Mouse (Mus musculus) hindbrain, embryonic 11.5 days (tissue): ENCODE results near the gene P3h4. TPM values are rescaled to one million over a fixed set of nuclear protein-coding genes. Genes with fewer than 3 reads are reported as not detected.

Source experiments
- ATAC-seq: fragments of 200-750 bp; cut with Nextera tagmentation; 2 replicates; pipeline ENCODE4 v1.8.0; 2017; ENCODE audit warnings: mild to moderate bottlenecking, moderate TSS enrichment, moderate library complexity; ENCODE audit not compliant: low FRiP score
- DNase-seq: peaks from one replicate; pipeline ENCODE4 v3.0.0-alpha.2; 2015; ENCODE audit warnings: low spot score
- H3K27ac ChIP-seq: fragments of 300-500 bp; sonication (generic); 2 replicates; pipeline ENCODE4 v1.5.1; 2014; ENCODE audit warnings: mild to moderate bottlenecking, low read depth, low read length
- H3K27me3 ChIP-seq: fragments of 300-500 bp; sonication (generic); 2 replicates; pipeline ENCODE4 v1.6.1; 2014; ENCODE audit warnings: mild to moderate bottlenecking, low read length, moderate library complexity, mixed read lengths; ENCODE audit not compliant: control insufficient read depth, insufficient read depth
- H3K36me3 ChIP-seq: fragments of 300-500 bp; sonication (generic); 2 replicates; pipeline ENCODE4 v1.6.1; 2014; ENCODE audit warnings: mild to moderate bottlenecking, low read length, moderate library complexity, mixed read lengths; ENCODE audit not compliant: control insufficient read depth, insufficient read depth
- H3K4me1 ChIP-seq: fragments of 300-500 bp; sonication (generic); replicated peaks from 2 replicates; pipeline ENCODE4 v1.6.1; 2014; ENCODE audit warnings: low read length, mixed read lengths; ENCODE audit not compliant: control insufficient read depth, insufficient read depth
- H3K4me2 ChIP-seq: fragments of 300-500 bp; sonication (generic); replicated peaks from 2 replicates; pipeline ENCODE4 v1.6.1; 2014; ENCODE audit warnings: mild to moderate bottlenecking, low read depth, low read length
- H3K4me3 ChIP-seq: fragments of 300-500 bp; sonication (generic); 2 replicates; pipeline ENCODE4 v1.5.1; 2014; ENCODE audit warnings: low read depth, low read length
- H3K9ac ChIP-seq: fragments of 300-500 bp; sonication (generic); 2 replicates; pipeline ENCODE4 v1.6.1; 2014; ENCODE audit warnings: low read depth, low read length
- H3K9me3 ChIP-seq: fragments of 300-500 bp; sonication (generic); 2 replicates; pipeline ENCODE4 v1.6.1; 2016; ENCODE audit warnings: low read length; ENCODE audit not compliant: control insufficient read depth
- WGBS: fragments of 180-500 bp; shearing (Covaris S2); extraction: QIAGEN DNeasy Blood & Tissue Kit; methylation state at CpG from one replicate; pipeline ENCODE4 v1.1.7; 2014; 5-methylcytosine and 5-hydroxymethylcytosine counted together
- polyA plus RNA-seq: library from polyadenylated mRNA; unstranded; fragments of >200 nt; fragmentation: Nextera tagmentation; extraction: Ambion mirVana; gene quantifications from 2 replicates; pipeline ENCODE4 v1.2.1, GENCODE M21; 2014

Gene P3h4
- polyA plus RNA-seq, 1 experiment from 2014 or later = 19.6 TPM

DNA sequence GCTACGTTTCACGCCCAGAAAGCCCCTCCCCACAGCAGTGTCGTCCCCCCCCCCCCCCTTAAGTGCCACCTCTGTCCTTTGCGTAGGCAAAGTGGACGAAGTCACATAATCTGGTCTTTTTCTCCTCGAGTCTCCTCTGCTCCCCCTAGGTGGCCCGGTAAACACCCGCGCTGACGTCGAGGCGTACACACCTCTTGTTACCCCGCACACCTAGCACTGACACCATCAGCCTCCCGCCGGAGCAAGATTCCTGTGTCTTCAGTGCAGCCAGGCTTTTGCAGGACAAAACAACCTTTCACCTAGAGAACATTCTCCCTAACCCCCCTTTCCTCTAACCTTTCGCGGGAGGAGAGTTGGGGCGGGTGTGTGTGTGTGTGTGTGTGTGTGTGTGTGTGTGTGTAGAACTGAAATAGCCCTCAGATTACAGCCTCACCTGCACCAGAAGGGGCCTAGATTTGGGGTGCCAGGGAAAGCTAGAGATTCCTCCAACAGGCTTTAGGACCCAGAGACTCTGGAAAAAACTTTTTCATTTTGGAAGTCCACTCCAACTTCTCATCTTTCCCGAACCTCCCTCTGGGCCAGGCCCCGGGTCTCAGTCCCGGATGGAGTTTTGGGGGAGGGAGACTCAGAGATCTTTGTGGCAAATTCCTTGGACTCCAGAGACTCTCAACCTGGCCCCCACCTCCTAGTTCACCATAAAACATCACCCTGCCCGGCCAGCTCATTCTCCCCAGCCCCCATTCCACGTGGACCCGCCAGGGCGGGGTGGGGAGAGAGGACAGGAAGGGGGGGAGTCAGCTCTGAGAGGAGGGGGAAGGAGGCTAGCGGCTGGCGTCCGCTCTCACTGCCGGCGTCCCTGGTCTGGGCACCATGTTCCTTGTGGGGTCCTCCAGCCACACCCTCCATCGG is 532 bp upstream of the P3h4 start, which contains the start of gene Fkbp10:
Gene Fkbp10, plus strand, starts transcription at position 784 of the 909 bp plus-strand sequence.
- WGBS = 0% methylated on average over 31 of the region's 31 CpGs
- Histone ChIP-seq H3K27ac (peak within 1 kb of the TSS; percentile 40; the same call in 1 of the 2 replicates), H3K4me3 (peak within 1 kb of the TSS; percentile 54), H3K4me2 (peak within 1 kb of the TSS; percentile 65), H3K9ac (peak within 1 kb of the TSS; percentile 65), H3K36me3 (no peaks in the 10 kb centered on the region), H3K27me3 (peaks cover 8% of the 10 kb centered on the region; the same call in 1 of the 2 replicates), H3K4me1 (no peaks in the 10 kb centered on the region), H3K9me3 (no peaks in the 10 kb centered on the region)
- ATAC-seq = no peak; the same call in 1 of the 2 replicates
- peak; percentile 61 for DNase-seq

DNA sequence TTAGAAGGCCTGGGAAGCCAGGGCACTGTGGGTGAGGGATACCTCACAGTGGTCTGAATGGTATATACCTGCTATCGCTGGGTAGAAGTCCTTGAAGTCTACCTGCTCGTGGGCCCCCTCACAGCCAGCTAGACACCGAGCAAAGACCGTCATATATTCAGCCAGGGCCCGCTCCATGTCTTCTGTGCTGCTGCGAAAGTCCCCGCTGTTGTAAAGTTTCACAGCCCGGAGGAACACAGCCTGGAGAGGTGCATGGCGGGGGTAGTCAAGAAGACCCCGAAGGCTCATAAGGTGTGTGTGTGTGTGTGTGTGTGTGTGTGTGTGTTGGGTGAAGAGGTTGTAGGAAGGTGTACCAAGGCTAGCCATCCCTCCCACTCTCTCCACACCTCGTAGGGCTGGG is 1.1 kb downstream of the P3h4 start:
- peak overlapping the region; percentile 54 for H3K4me3 ChIP-seq
- H3K4me2 ChIP-seq = peak overlapping the region; percentile 65
- no peaks in the 10 kb centered on the region for H3K4me1 ChIP-seq
- no peaks in the 10 kb centered on the region for H3K9me3 ChIP-seq
- H3K27me3 ChIP-seq = peaks cover 8% of the 10 kb centered on the region; the same call in 1 of the 2 replicates
- ATAC-seq = no peak
- WGBS = 80% methylated on average over 11 of the region's 11 CpGs
- peak overlapping the region; percentile 65; the same call in 1 of the 2 replicates for H3K9ac ChIP-seq
- DNase-seq = no peak
- no peaks in the 10 kb centered on the region for H3K36me3 ChIP-seq
- H3K27ac ChIP-seq = no peak overlapping the region

DNA sequence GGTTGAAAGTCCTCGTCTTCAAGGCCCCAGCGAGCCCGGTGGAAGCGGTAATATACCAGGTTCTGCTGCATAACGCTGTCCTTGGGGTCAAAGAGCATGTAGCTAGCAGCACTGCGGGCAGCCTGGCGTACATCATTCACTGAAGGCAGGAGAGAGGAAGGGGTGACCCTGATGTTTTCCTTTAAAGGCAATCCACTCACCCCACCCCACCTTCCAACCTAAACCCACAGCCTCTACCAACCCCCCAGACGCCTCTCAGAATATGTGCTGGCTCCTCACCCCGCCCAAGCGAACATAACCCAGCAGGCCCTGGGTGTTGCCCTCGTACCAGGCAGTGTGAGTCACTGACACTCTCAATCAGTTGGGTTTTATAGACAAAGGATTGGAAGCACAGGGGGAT is 2.9 kb downstream of the P3h4 start:
- Histone ChIP-seq H3K4me3 (no peak overlapping the region), H3K9ac (no peak overlapping the region), H3K27ac (no peak overlapping the region), H3K36me3 (no peaks in the 10 kb centered on the region), H3K4me1 (no peaks in the 10 kb centered on the region), H3K27me3 (peaks cover 8% of the 10 kb centered on the region; the same call in 1 of the 2 replicates), H3K9me3 (no peaks in the 10 kb centered on the region), H3K4me2 (no peak overlapping the region)
- ATAC-seq (no peak), DNase-seq (no peak)
- 86% methylated on average over 11 of the region's 11 CpGs for WGBS

DNA sequence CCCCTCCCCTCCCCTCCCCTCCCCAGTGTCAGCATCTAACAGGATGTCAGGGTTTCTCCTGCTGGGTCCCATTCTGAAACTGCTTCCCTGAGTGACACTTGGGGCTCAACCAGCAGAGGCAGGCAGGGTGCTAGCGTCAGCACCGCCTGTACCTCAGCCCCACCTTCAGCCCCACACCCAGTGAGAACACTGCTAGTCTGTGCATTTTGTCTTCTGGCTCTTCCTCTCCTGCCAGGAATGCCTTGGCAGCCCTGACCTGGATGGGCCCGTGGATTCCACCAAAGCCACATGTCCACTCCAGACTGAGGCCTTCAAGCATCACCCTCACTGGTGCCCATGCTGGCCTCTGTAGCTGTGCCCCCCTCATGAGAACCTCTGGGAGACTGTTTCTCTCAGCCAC is 5.0 kb downstream of the P3h4 start:
- Histone ChIP-seq H3K4me2 (no peak overlapping the region), H3K4me1 (no peaks in the 10 kb centered on the region), H3K9ac (no peak overlapping the region), H3K27ac (no peak overlapping the region), H3K9me3 (no peaks in the 10 kb centered on the region), H3K36me3 (no peaks in the 10 kb centered on the region), H3K4me3 (no peak overlapping the region), H3K27me3 (no peaks in the 10 kb centered on the region)
- DNase-seq (no peak), ATAC-seq (no peak)
- WGBS = 84% methylated on average over 3 of the region's 3 CpGs

DNA sequence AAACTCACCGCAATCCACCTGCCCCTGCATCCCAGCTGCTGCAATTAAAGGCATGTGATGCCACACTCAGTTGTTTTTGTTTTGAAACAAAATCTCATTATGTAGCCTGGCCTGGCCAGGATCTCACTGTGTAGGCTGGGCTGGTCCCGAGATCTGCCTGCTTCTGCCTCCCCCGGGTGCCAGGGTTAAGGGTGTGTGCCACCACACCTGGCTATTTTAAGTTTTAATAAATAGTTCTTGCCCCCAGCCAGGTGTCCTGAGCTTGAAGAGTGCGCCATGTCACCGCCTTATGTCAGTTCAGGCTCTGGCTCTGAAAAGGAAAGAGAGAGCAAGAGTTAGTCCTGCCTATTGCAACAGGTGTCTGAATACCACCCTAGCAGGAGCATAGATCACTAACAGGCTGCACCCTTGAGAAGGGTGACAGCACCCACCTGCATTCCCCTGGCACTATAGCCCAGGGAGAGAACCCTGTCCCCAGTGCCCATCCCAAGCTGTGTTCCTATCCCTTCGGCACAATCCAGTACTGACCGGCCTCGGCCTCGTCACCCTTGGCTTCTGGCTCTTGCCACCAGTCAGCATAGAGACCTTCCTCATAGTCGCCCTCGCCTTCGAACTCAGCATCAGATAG is 5.7 kb downstream of the P3h4 start:
- Histone ChIP-seq H3K4me3 (no peak overlapping the region), H3K36me3 (no peaks in the 10 kb centered on the region), H3K4me1 (no peaks in the 10 kb centered on the region), H3K9me3 (no peaks in the 10 kb centered on the region), H3K9ac (no peak overlapping the region), H3K4me2 (no peak overlapping the region), H3K27me3 (no peaks in the 10 kb centered on the region), H3K27ac (no peak overlapping the region)
- DNase-seq = no peak
- 96% methylated on average over 12 of the region's 12 CpGs for WGBS
- ATAC-seq = no peak

DNA sequence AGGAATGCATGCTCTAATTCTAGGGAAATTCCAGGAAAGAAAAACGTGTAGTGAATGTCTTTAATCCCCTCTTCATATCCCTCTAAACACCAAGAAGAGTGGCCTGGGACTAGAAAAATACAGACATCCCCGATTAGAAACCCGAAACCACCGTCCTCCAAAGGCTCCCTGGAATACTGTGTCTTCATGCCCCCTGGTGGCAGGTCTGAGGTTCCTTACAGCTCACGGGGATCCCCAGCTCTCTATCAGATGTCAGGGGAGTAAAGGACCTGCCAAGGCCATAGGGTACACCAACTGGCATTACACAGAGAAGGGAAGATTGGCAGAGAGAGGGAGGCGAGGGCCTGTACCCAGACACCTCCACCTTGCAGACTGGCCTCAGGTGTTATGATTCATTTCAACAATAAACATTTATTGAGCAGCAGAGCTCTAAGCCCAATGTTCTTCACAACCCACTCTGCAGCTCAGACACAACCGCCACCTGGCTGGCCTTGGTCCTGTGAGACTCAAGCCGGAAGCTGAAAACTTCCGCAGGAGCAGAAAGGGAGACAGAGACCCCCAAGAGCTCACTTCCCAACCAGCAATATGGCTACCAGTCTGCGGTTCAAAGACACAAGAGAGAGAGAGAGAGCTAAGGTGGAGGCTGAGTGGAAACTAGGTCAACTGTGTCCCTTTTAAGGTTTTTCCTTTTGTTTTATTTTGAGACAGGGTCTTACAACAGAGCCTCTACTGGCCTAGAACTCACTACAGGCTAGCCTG is 6.4 kb downstream of the P3h4 start:
- Histone ChIP-seq H3K4me2 (no peak overlapping the region), H3K27ac (no peak overlapping the region), H3K36me3 (no peaks in the 10 kb centered on the region), H3K27me3 (no peaks in the 10 kb centered on the region), H3K9ac (no peak overlapping the region), H3K4me1 (no peaks in the 10 kb centered on the region), H3K4me3 (no peak overlapping the region), H3K9me3 (no peaks in the 10 kb centered on the region)
- peak; percentile 75 for DNase-seq
- no peak for ATAC-seq
- WGBS = 49% methylated on average over 10 of the region's 10 CpGs

DNA sequence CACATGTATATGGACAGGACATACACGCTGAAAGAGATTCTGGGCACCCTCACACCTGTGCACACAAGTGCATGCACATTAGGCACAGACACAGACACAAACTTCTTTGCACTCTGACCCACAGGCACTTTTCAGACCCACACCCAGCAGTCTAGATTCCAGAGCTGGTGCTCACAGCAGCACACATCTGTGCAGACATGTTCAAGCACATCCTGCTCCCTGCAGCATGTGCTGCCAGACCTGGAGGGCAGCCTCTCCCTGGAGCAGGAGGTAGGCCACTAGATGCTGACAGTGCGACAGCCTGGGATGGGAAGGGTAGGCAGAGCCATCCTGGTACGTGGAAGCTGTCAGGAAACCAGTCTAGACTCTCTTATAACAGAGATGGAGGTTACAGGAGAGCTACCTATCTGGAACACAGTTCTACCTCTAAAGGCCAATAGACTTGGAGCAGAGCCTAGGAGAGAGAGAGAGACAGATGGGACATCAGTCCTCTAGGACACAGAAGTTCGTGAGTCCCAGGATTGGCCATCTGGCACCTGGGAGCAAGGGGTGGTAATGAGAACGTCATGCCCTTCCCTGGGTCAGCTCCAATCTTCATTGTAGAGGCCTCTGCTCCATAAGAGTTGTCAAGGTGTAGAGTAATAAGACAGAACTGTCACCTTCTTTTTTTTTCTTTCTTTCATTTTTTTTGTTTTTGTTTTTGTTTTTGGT is 7.5 kb downstream of the P3h4 start:
- WGBS = 89% methylated on average over 5 of the region's 5 CpGs
- H3K4me2 ChIP-seq = no peak overlapping the region
- H3K27me3 ChIP-seq = no peaks in the 10 kb centered on the region
- no peaks in the 10 kb centered on the region for H3K9me3 ChIP-seq
- H3K4me1 ChIP-seq = no peaks in the 10 kb centered on the region
- ATAC-seq (no peak), DNase-seq (no peak)
- no peak overlapping the region for H3K9ac ChIP-seq
- H3K27ac ChIP-seq = no peak overlapping the region
- no peak overlapping the region for H3K4me3 ChIP-seq
- H3K36me3 ChIP-seq = no peaks in the 10 kb centered on the region

DNA sequence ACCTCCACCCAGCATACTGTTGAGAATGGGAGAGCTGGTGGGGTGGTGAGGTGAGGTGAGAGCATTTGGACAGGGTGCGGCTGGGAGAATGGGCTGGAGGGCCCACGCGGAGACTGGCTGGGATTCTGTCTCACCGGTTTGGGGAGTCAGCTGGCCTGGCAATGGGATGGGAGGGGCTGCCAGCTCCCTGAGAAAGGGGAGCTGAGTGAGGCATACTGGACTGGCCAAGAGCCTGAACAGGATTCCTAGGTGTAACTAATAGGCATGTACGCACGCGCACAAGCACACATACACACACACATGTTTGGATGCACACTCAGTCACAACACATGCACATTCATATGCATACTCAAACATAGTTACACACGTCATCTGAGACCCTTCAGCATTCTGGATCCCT is 8.4 kb downstream of the P3h4 start:
- DNase-seq = no peak
- Histone ChIP-seq H3K4me1 (no peaks in the 10 kb centered on the region), H3K27me3 (no peaks in the 10 kb centered on the region), H3K36me3 (no peaks in the 10 kb centered on the region), H3K27ac (no peak overlapping the region), H3K4me3 (no peak overlapping the region), H3K9me3 (no peaks in the 10 kb centered on the region), H3K9ac (no peak overlapping the region), H3K4me2 (no peak overlapping the region)
- no peak for ATAC-seq
- 82% methylated on average over 8 of the region's 8 CpGs for WGBS
